Mouse (Mus musculus): ENCODE measurements at regions not wholly inside any gene's neighbourhood (a gene's known extent, or its start where the extent isn't known, plus 50 kb on each side); places are given as distances from the start of the nearest gene placed in this dataset.
"Not testable (repeated sequence)": the region's sequence is repeated elsewhere in the genome, so short reads cannot be mapped to it uniquely, and the experiment has no call there.

GRCm38 (mm10) chr17:16918191-16918590, 145.7 kb upstream of the Zfp960 start:
- no peaks in the 10 kb centered on the region for H3K36me3 ChIP-seq (ENCODE audit: control insufficient read depth, insufficient read depth)
- no peak for TF ChIP-seq CEBPB (IDR thresholded peaks at IDR 0.05; ENCODE audit: low read depth)

GRCm38 (mm10) chr17:16926200-16926599, 137.7 kb upstream of the Zfp960 start:
- H3ac ChIP-seq (ENCODE audit: control insufficient read depth, insufficient read length, low read depth) = no peak overlapping the region
- TF ChIP-seq FOSL1 (IDR thresholded peaks at IDR 0.05; ENCODE audit: insufficient read depth, low read length, poor library complexity, severe bottlenecking) (no peak), MYOD1 (IDR thresholded peaks at IDR 0.05; ENCODE audit: control insufficient read depth, insufficient read length, low read depth) (no peak), MYOG (IDR thresholded peaks at IDR 0.05; ENCODE audit: control insufficient read depth, extremely low read depth, insufficient read length) (no peak), CTCF (IDR thresholded peaks at IDR 0.05; ENCODE audit: control insufficient read depth, insufficient read depth, insufficient read length) (no peak), MAX (IDR thresholded peaks at IDR 0.05) (no peak), CEBPB (IDR thresholded peaks at IDR 0.05; ENCODE audit: low read depth) (no peak), USF1 (IDR thresholded peaks at IDR 0.05; ENCODE audit: low read depth) (no peak)
- H3K27me3 ChIP-seq (ENCODE audit: control insufficient read depth, insufficient read depth, insufficient read length) = no peaks in the 10 kb centered on the region
- no peaks in the 10 kb centered on the region for H3K36me3 ChIP-seq (ENCODE audit: control insufficient read depth, insufficient read depth)
- no peaks in the 10 kb centered on the region for H3K79me3 ChIP-seq (ENCODE audit: low read depth)
- no peaks in the 10 kb centered on the region for H3K79me2 ChIP-seq (ENCODE audit: control insufficient read depth, insufficient read depth)
- H3K4me3 ChIP-seq (ENCODE audit: insufficient read depth, poor library complexity, severe bottlenecking) = no peak overlapping the region

More at GRCm38 (mm10) chr17:16918191-16918590, 145.7 kb upstream of the Zfp960 start:
- no peak overlapping the region for H3ac ChIP-seq (ENCODE audit: control insufficient read depth, insufficient read length, low read depth)
- H3K27me3 ChIP-seq (ENCODE audit: control insufficient read depth, insufficient read depth, insufficient read length) = no peaks in the 10 kb centered on the region
- H3K79me3 ChIP-seq (ENCODE audit: low read depth) = no peaks in the 10 kb centered on the region
- H3K4me3 ChIP-seq (ENCODE audit: insufficient read depth, poor library complexity, severe bottlenecking) = no peak overlapping the region
- no peaks in the 10 kb centered on the region for H3K79me2 ChIP-seq (ENCODE audit: control insufficient read depth, insufficient read depth)

- H3K4me3 ChIP-seq (ENCODE audit: insufficient read depth, poor library complexity, severe bottlenecking) = peak overlapping the region; percentile 34
- H3K36me3 ChIP-seq (ENCODE audit: control insufficient read depth, insufficient read depth); H3K79me2 ChIP-seq (ENCODE audit: control insufficient read depth, insufficient read depth); H3K79me3 ChIP-seq (ENCODE audit: low read depth); H3ac ChIP-seq (ENCODE audit: control insufficient read depth, insufficient read length, low read depth); H3K27me3 ChIP-seq (ENCODE audit: control insufficient read depth, insufficient read depth, insufficient read length): not testable (repeated sequence)
Measured at GRCm38 (mm10) chr17:16951092-16952016, 112.6 kb upstream of the Zfp960 start.

DNA sequence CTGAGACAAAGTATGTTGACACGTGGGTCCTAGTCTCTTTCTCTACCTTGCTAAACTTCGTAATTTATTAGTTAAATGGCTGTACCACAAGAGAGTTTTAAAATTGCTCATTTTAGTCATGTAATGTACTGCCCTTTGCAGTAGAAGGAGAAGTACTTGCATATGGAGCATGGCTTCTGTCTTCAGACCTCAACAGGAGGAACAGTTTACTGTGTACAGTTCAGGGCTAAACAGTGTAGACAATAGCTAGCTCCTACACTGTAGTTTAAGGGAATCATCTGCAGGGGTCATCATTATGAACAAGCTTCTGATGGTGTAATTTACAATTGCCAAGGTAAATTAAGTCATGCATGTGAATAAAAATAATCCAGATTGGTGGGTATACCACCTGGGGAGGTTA, 111.8 kb upstream of the Zfp960 start:
- H3K27me3 ChIP-seq (ENCODE audit: control insufficient read depth, insufficient read depth, insufficient read length); H3ac ChIP-seq (ENCODE audit: control insufficient read depth, insufficient read length, low read depth); H3K4me3 ChIP-seq (ENCODE audit: insufficient read depth, poor library complexity, severe bottlenecking); H3K79me2 ChIP-seq (ENCODE audit: control insufficient read depth, insufficient read depth); H3K79me3 ChIP-seq (ENCODE audit: low read depth); H3K36me3 ChIP-seq (ENCODE audit: control insufficient read depth, insufficient read depth): not testable (repeated sequence)

GRCm38 (mm10) chr17:16997241-16997640, 66.7 kb upstream of the Zfp960 start:
- not testable (repeated sequence) for H3K4me3 ChIP-seq (ENCODE audit: insufficient read depth, poor library complexity, severe bottlenecking); H3K27me3 ChIP-seq (ENCODE audit: control insufficient read depth, insufficient read depth, insufficient read length); H3K79me2 ChIP-seq (ENCODE audit: control insufficient read depth, insufficient read depth); H3K36me3 ChIP-seq (ENCODE audit: control insufficient read depth, insufficient read depth); H3ac ChIP-seq (ENCODE audit: control insufficient read depth, insufficient read length, low read depth); H3K79me3 ChIP-seq (ENCODE audit: low read depth)

DNA sequence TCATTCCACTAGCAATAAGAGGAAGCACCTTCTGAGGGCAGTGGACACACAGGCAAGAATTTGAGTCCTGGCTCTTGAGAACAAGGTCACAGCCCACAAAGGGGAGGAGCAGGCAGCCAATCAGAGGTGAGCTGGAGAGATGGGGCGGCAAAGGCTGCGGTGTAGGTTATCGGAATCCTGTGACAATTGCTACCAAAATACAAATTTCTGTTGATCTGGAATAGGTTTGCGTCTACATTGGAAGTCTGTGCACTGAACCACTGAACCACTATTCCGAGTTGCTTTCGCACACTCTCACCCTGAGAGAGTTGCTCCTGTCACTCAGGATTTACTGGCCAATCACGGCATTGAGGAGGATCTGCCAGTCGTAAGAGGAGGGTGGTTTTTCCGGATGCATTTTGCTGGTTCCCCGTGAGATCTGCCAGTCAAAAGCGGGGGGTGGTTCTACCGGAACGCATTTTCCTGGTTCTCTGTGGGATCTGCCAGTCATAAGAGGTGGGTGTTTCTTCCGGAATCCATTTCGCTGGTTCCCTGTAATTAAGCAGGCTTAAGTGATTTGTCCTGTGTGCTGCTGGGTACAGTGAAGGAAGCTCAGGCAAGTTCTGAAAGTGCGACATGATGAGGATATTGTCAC, 59.2 kb upstream of the Zfp960 start:
- H3K79me2 ChIP-seq (ENCODE audit: control insufficient read depth, insufficient read depth); H3K36me3 ChIP-seq (ENCODE audit: control insufficient read depth, insufficient read depth); H3K79me3 ChIP-seq (ENCODE audit: low read depth); H3K27me3 ChIP-seq (ENCODE audit: control insufficient read depth, insufficient read depth, insufficient read length): not testable (repeated sequence)
- H3K4me3 ChIP-seq (ENCODE audit: insufficient read depth, poor library complexity, severe bottlenecking) = peak overlapping the region; percentile 43
- H3ac ChIP-seq (ENCODE audit: control insufficient read depth, insufficient read length, low read depth) = peak overlapping the region; percentile 24

- peak overlapping the region; percentile 43 for H3K4me3 ChIP-seq (ENCODE audit: insufficient read depth, poor library complexity, severe bottlenecking)
- H3ac ChIP-seq (ENCODE audit: control insufficient read depth, insufficient read length, low read depth) = peak overlapping the region; percentile 30
- not testable (repeated sequence) for H3K27me3 ChIP-seq (ENCODE audit: control insufficient read depth, insufficient read depth, insufficient read length); H3K36me3 ChIP-seq (ENCODE audit: control insufficient read depth, insufficient read depth); H3K79me2 ChIP-seq (ENCODE audit: control insufficient read depth, insufficient read depth); H3K79me3 ChIP-seq (ENCODE audit: low read depth)
Measured at GRCm38 (mm10) chr17:17005267-17005666, 58.6 kb upstream of the Zfp960 start.
